Mouse (Mus musculus) olfactory bulb, adult 2 months (tissue): ENCODE results near the gene Pde4a. TPM values are rescaled to one million over a fixed set of nuclear protein-coding genes. Genes with fewer than 3 reads are reported as not detected.
"Not testable (repeated sequence)": the region's sequence is repeated elsewhere in the genome, so short reads cannot be mapped to it uniquely, and the experiment has no call there.

Experiments used
- H3K27ac ChIP-seq: fragments of 200-500 bp; 2 replicates; pipeline ENCODE4 v1.5.1; 2012; ENCODE audit warnings: low read depth, low read length; ENCODE audit not compliant: insufficient read depth
- H3K4me1 ChIP-seq: fragments of 200-500 bp; 2 replicates; pipeline ENCODE4 v1.6.1; 2012; ENCODE audit warnings: low read length; ENCODE audit not compliant: control insufficient read depth, insufficient read depth
- H3K4me3 ChIP-seq: fragments of 200-500 bp; 2 replicates; pipeline ENCODE4 v1.5.1; 2012; ENCODE audit warnings: mild to moderate bottlenecking, low read depth, low read length, moderate library complexity; ENCODE audit not compliant: insufficient read depth
- CTCF ChIP-seq: fragments of 200-500 bp; IDR thresholded peaks from 2 replicates; pipeline ENCODE4 v1.5.1; 2012; ENCODE audit warnings: low read depth, mild to moderate bottlenecking, low read length, moderate library complexity; ENCODE audit not compliant: insufficient read depth
- POLR2A ChIP-seq: fragments of 200-500 bp; IDR thresholded peaks from 2 replicates; pipeline ENCODE4 v1.6.1; 2012; ENCODE audit warnings: mild to moderate bottlenecking, low read depth, low read length, moderate library complexity; ENCODE audit not compliant: insufficient read depth
- WGBS: fragments of 180-500 bp; shearing (Covaris S2); methylation state at CpG from one replicate; pipeline ENCODE4 v1.1.7; 2018; 5-methylcytosine and 5-hydroxymethylcytosine counted together
- polyA plus RNA-seq: library from polyadenylated mRNA; stranded (reverse); fragments of >200 nt; gene quantifications from 2 replicates; pipeline ENCODE4 v1.2.4, GENCODE M21; 2012; ENCODE audit warnings: low replicate concordance; ENCODE audit not compliant: missing spikeins, insufficient read depth, insufficient read length

The Pde4a gene
- polyA plus RNA-seq, 1 experiment, result not detected

DNA sequence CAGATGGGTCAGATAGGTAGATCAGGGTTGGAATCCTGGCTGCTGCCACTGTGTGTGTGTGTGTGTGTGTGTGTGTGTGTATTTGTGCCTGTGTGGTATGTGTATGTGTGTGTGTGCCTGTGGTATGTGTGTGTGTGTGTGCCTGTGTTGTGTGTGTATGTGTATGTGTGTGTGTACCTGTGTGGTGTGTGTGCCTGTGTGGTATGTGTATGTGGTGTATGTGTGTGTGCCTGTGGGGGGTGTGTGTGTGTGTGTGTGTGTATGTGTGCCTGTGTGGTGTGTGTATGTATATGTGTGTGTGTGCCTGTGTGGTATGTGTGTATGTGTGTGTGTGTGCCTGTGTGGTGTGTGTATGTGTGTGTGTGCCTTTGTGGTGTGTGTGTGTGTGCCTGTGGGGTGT, 89.2 kb downstream of the Pde4a start:
- Histone ChIP-seq H3K4me1 (no peaks in the 10 kb centered on the region; the same call in 1 of the 2 replicates), H3K4me3 (no peak overlapping the region), H3K27ac (no peak overlapping the region)
- TF ChIP-seq POLR2A (no peak), CTCF (no peak)

DNA sequence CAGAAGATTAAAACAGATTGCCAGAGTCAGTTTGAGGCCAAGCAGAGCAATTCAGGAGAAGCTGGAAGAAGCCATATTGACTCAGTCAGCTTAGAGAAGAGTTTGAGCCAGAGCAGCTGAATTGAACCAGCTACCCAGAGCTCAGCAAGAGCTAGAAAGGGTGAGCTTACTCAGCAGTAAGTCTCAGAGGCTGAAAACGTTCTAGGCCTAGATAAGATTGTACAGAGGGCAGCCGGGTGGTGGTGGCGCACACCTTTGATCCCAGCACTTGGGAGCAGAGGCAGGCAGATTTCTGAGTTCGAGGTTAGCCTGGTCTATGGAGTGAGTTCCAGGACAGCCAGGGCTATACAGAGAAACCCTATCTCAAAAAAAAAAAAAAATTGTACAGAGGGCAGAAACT, 90.8 kb downstream of the Pde4a start:
- H3K4me3 ChIP-seq, H3K27ac ChIP-seq, H3K4me1 ChIP-seq: not testable (repeated sequence)
- WGBS, result 85% methylated on average over 4 of the region's 4 CpGs

DNA sequence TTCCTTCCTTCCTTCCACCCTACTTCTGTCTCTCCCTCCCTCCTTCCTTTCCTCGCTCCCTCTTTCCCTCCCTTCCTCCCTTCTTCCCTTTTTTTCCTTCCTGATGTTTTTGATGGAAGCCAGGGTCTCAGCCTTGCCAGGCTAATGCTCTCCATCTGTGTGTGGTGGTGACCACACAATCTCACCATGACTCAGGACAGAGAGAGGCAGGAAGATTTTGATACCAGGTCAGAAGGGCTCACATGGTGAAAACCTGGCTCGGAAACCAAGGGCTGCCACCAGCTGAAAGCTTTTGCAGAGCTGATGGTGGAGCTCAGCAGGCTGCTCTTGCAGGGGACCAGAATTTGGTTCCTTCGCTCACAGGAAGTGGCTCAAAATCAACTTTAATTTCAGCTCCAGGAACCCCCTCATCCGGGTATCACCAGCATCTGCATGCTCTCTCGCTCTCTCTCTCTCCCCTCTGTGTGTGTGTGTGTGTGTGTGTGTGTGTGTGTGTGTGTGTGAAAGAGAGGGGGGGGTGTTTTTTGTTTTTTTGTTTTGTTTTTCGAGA, 95.1 kb downstream of the Pde4a start:
- H3K4me3 ChIP-seq, result no peak overlapping the region
- 79% methylated on average over 6 of the region's 6 CpGs for WGBS
- TF ChIP-seq POLR2A (no peak), CTCF (no peak)
- 0 out of 2 replicates have a peak, but pooled peaks cover 4% of the 10 kb centered on the region for H3K4me1 ChIP-seq
- H3K27ac ChIP-seq, result no peak overlapping the region

DNA sequence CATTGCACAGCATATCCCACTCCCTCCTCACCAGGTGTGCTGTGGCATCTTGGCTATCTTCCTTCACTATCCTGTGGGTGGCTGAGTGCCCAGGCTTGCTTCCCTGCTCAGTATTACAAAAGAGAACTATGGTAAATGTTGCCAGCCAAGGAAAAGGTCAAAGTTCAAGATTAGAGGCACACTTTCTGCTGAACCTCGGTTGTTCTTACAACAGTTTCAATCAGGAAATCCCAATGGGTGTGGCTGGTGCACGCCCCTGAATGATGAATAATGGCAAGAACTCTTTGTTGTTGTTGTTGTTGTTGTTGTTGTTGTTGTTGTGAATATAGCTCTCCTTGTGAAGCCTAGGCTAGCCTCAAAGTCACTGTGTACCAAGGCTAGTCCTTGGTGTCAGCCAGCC, 96.3 kb downstream of the Pde4a start:
- TF ChIP-seq CTCF (no peak), POLR2A (no peak)
- H3K27ac ChIP-seq, result no peak overlapping the region
- peaks cover 9% of the 10 kb centered on the region for H3K4me1 ChIP-seq
- no peak overlapping the region for H3K4me3 ChIP-seq
- 65% methylated on average over 2 of the region's 2 CpGs for WGBS

Other genes with a start within 250 kb of the Pde4a start
- 56.5 TPM in 1 of 2 replicates, not detected in the other for gene Dnmt1, start 205.8 kb upstream of the Pde4a start, polyA plus RNA-seq
- gene S1pr2, start 188.9 kb upstream of the Pde4a start, polyA plus RNA-seq, result not detected in 2 replicates
- not detected in 2 replicates for gene Mrpl4, start 163.0 kb upstream of the Pde4a start, polyA plus RNA-seq
- gene Icam1, start 149.7 kb upstream of the Pde4a start, polyA plus RNA-seq, result not detected in 2 replicates
- not detected in 2 replicates for gene Icam4, start 136.3 kb upstream of the Pde4a start, polyA plus RNA-seq
- gene Icam5, start 133.6 kb upstream of the Pde4a start, polyA plus RNA-seq, result not detected in 2 replicates
- gene Zglp1, start 98.6 kb upstream of the Pde4a start, polyA plus RNA-seq, result not detected in 2 replicates
- gene Gm49373, start 92.6 kb upstream of the Pde4a start, polyA plus RNA-seq, result not detected in 2 replicates
- not detected in 2 replicates for gene Fdx1l, start 92.1 kb upstream of the Pde4a start, polyA plus RNA-seq
- gene Gm38431, start 73.7 kb upstream of the Pde4a start, polyA plus RNA-seq, result not detected in 2 replicates
- not detected in 2 replicates for gene Raver1, start 73.7 kb upstream of the Pde4a start, polyA plus RNA-seq
- gene Tyk2, start 34.5 kb upstream of the Pde4a start, polyA plus RNA-seq, result not detected in 2 replicates
- gene Cdc37, start 15.7 kb upstream of the Pde4a start, polyA plus RNA-seq, result 282 TPM in 1 of 2 replicates, not detected in the other
- gene Keap1, start 73.6 kb downstream of the Pde4a start, polyA plus RNA-seq, result not detected in 2 replicates
- gene S1pr5, start 82.7 kb downstream of the Pde4a start, polyA plus RNA-seq, result not detected in 2 replicates
- gene Atg4d, start 99.6 kb downstream of the Pde4a start, polyA plus RNA-seq, result not detected in 2 replicates
- gene Kri1, start 122.3 kb downstream of the Pde4a start, polyA plus RNA-seq, result not detected in 2 replicates
- not detected in 2 replicates for gene Cdkn2d, start 125.7 kb downstream of the Pde4a start, polyA plus RNA-seq
- not detected in 2 replicates for gene Ap1m2, start 146.6 kb downstream of the Pde4a start, polyA plus RNA-seq
- 356 TPM in 1 of 2 replicates, not detected in the other for gene Slc44a2, start 155.0 kb downstream of the Pde4a start, polyA plus RNA-seq
- gene Ilf3, start 202.2 kb downstream of the Pde4a start, polyA plus RNA-seq, result not detected in 2 replicates
- gene Qtrt1, start 246.1 kb downstream of the Pde4a start, polyA plus RNA-seq, result not detected in 2 replicates